Mouse (Mus musculus): ENCODE measurements around the gene Plekhg3. TPM values are rescaled to one million over a fixed set of nuclear protein-coding genes. Genes with fewer than 3 reads are reported as not detected.

The Plekhg3 gene
- total and polyA plus RNA-seq, 2 experiments from 2014 or later = 1.2 to 6.2 TPM

GRCm38 (mm10) chr12:76554871-76555386 is 24.2 kb downstream of the Plekhg3 start:
- no peak overlapping the region for H3K4me3 ChIP-seq (ENCODE audit: low read depth, low read length)
- no peak overlapping the region for H3K4me2 ChIP-seq (ENCODE audit: low read depth, low read length, poor library complexity, severe bottlenecking)
- no peaks in the 10 kb centered on the region for H3K9me3 ChIP-seq (ENCODE audit: low read length)
- WGBS = 95% methylated on average over 3 of the region's 3 CpGs
- 0 out of 2 replicates have a peak, but pooled peaks cover 4% of the 10 kb centered on the region for H3K4me1 ChIP-seq (ENCODE audit: insufficient read depth, low read length)
- no peak for TF ChIP-seq CTCF (IDR thresholded peaks at IDR 0.05)
- no peaks in the 10 kb centered on the region for H3K36me3 ChIP-seq (ENCODE audit: insufficient read depth, low read length)
- no peaks in the 10 kb centered on the region for H3K27me3 ChIP-seq (ENCODE audit: insufficient read depth, low read length)
- no peak overlapping the region for H3K9ac ChIP-seq (replicated peaks; ENCODE audit: low read length, poor library complexity, severe bottlenecking)
- no peak for ATAC-seq (ENCODE audit: low FRiP score)
- DNase-seq (ENCODE audit: low spot score) = no peak
- H3K27ac ChIP-seq (ENCODE audit: low read depth, low read length) = no peak overlapping the region

- ATAC-seq (ENCODE audit: low FRiP score) (no peak), DNase-seq (ENCODE audit: low spot score) (no peak)
- Histone ChIP-seq H3K4me3 (ENCODE audit: low read depth, low read length) (no peak overlapping the region), H3K4me2 (ENCODE audit: low read depth, low read length, poor library complexity, severe bottlenecking) (no peak overlapping the region), H3K9me3 (ENCODE audit: low read length) (no peaks in the 10 kb centered on the region), H3K9ac (replicated peaks; ENCODE audit: low read length, poor library complexity, severe bottlenecking) (no peak overlapping the region), H3K4me1 (ENCODE audit: insufficient read depth, low read length) (0 out of 2 replicates have a peak, but pooled peaks cover 4% of the 10 kb centered on the region), H3K27me3 (ENCODE audit: insufficient read depth, low read length) (no peaks in the 10 kb centered on the region), H3K27ac (ENCODE audit: low read depth, low read length) (no peak overlapping the region), H3K36me3 (ENCODE audit: insufficient read depth, low read length) (no peaks in the 10 kb centered on the region)
- WGBS = 66% methylated on average over 7 of the region's 7 CpGs
- TF ChIP-seq CTCF (IDR thresholded peaks at IDR 0.05) = no peak
Measured at GRCm38 (mm10) chr12:76556187-76556586, 25.5 kb downstream of the Plekhg3 start.

GRCm38 (mm10) chr12:76556745-76557389 is 26.2 kb downstream of the Plekhg3 start:
- Histone ChIP-seq H3K4me2 (ENCODE audit: low read depth, low read length, poor library complexity, severe bottlenecking) (no peak overlapping the region), H3K36me3 (ENCODE audit: insufficient read depth, low read length) (no peaks in the 10 kb centered on the region), H3K9me3 (ENCODE audit: low read length) (no peaks in the 10 kb centered on the region), H3K27ac (ENCODE audit: low read depth, low read length) (no peak overlapping the region), H3K27me3 (ENCODE audit: insufficient read depth, low read length) (no peaks in the 10 kb centered on the region), H3K4me3 (ENCODE audit: low read depth, low read length) (no peak overlapping the region), H3K4me1 (ENCODE audit: insufficient read depth, low read length) (0 out of 2 replicates have a peak, but pooled peaks cover 4% of the 10 kb centered on the region), H3K9ac (replicated peaks; ENCODE audit: low read length, poor library complexity, severe bottlenecking) (no peak overlapping the region)
- no peak for DNase-seq (ENCODE audit: low spot score)
- 20% methylated on average over 6 of the region's 6 CpGs for WGBS
- no peak for TF ChIP-seq CTCF (IDR thresholded peaks at IDR 0.05)
- no peak for ATAC-seq (ENCODE audit: low FRiP score)

GRCm38 (mm10) chr12:76558206-76558605 is 27.5 kb downstream of the Plekhg3 start:
- 74% methylated on average over 5 of the region's 5 CpGs for WGBS
- Histone ChIP-seq H3K4me2 (ENCODE audit: low read depth, low read length, poor library complexity, severe bottlenecking) (no peak overlapping the region), H3K4me3 (ENCODE audit: low read depth, low read length) (no peak overlapping the region), H3K27me3 (ENCODE audit: insufficient read depth, low read length) (no peaks in the 10 kb centered on the region), H3K9me3 (ENCODE audit: low read length) (no peaks in the 10 kb centered on the region), H3K36me3 (ENCODE audit: insufficient read depth, low read length) (no peaks in the 10 kb centered on the region), H3K9ac (replicated peaks; ENCODE audit: low read length, poor library complexity, severe bottlenecking) (no peak overlapping the region), H3K27ac (ENCODE audit: low read depth, low read length) (no peak overlapping the region), H3K4me1 (ENCODE audit: insufficient read depth, low read length) (0 out of 2 replicates have a peak, but pooled peaks cover 4% of the 10 kb centered on the region)
- ATAC-seq (ENCODE audit: low FRiP score) (no peak), DNase-seq (ENCODE audit: low spot score) (no peak)
- TF ChIP-seq CTCF (IDR thresholded peaks at IDR 0.05) = no peak

GRCm38 (mm10) chr12:76562196-76562595 is 31.5 kb downstream of the Plekhg3 start:
- Histone ChIP-seq H3K27ac (ENCODE audit: low read depth, low read length) (no peak overlapping the region), H3K4me1 (ENCODE audit: insufficient read depth, low read length) (0 out of 2 replicates have a peak, but pooled peaks cover 2% of the 10 kb centered on the region), H3K9me3 (ENCODE audit: low read length) (no peaks in the 10 kb centered on the region), H3K4me2 (ENCODE audit: low read depth, low read length, poor library complexity, severe bottlenecking) (no peak overlapping the region), H3K27me3 (ENCODE audit: insufficient read depth, low read length) (no peaks in the 10 kb centered on the region), H3K4me3 (ENCODE audit: low read depth, low read length) (no peak overlapping the region), H3K36me3 (ENCODE audit: insufficient read depth, low read length) (no peaks in the 10 kb centered on the region), H3K9ac (replicated peaks; ENCODE audit: low read length, poor library complexity, severe bottlenecking) (no peak overlapping the region)
- DNase-seq (ENCODE audit: low spot score) = no peak
- no peak for ATAC-seq (ENCODE audit: low FRiP score)
- no peak for TF ChIP-seq CTCF (IDR thresholded peaks at IDR 0.05)
- WGBS = 85% methylated on average over 4 of the region's 4 CpGs

- Histone ChIP-seq H3K36me3 (ENCODE audit: insufficient read depth, low read length) (no peaks in the 10 kb centered on the region), H3K4me1 (ENCODE audit: insufficient read depth, low read length) (no peaks in the 10 kb centered on the region), H3K4me2 (ENCODE audit: low read depth, low read length, poor library complexity, severe bottlenecking) (no peak overlapping the region), H3K9ac (replicated peaks; ENCODE audit: low read length, poor library complexity, severe bottlenecking) (no peak overlapping the region), H3K9me3 (ENCODE audit: low read length) (no peaks in the 10 kb centered on the region), H3K4me3 (ENCODE audit: low read depth, low read length) (no peak overlapping the region), H3K27ac (ENCODE audit: low read depth, low read length) (no peak overlapping the region), H3K27me3 (ENCODE audit: insufficient read depth, low read length) (no peaks in the 10 kb centered on the region)
- no peak for TF ChIP-seq CTCF (IDR thresholded peaks at IDR 0.05)
- no peak for DNase-seq (ENCODE audit: low spot score)
- WGBS = 84% methylated on average over 10 of the region's 10 CpGs
- ATAC-seq (ENCODE audit: low FRiP score) = no peak
Measured at GRCm38 (mm10) chr12:76566284-76566683, 35.6 kb downstream of the Plekhg3 start.
